Mouse (Mus musculus): Measurements from ENCODE around the gene Psmb3. TPM values are rescaled to one million over a fixed set of nuclear protein-coding genes. Genes with fewer than 3 reads are reported as not detected.

Gene Psmb3
- polyA plus RNA-seq, 1 experiment: 296 TPM

DNA sequence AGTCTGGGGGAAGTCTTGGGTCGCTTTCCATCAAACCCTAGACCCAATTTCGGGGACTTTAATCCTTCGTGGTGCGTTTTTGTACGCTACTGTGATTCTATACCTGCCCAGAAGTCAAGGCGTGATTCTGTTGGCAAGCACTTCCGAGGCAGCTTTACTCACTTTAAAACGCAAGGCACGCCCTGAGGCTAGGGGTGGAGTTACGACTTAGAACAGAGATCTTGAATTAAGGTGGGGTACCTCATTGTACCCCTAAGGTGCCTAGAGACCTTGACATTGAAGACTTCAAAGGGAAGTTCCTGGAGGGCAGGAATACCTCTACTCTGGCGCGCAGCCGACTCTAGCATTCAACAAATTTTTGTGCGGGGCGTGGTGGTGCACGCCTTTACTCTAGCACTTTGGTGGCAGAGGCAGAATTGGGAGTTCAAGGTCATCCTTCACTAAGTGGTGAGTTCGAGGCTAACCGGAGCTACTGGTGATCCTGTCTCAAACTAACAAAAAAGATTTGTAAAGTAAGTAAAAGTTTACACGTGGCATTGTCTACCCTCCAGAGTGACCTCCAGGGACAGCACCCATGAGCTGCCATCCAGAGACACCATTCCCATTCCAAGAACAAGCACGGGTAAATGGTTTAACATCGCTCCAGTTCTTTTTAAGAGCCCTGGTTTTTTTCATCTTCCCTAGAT is 40.8 kb upstream of the Psmb3 start:
- H3K9ac ChIP-seq (ENCODE audit: low read depth, poor library complexity, severe bottlenecking): peak overlapping the region; percentile 99
- H3K4me1 ChIP-seq (ENCODE audit: control insufficient read depth, insufficient read depth, low read length): peaks cover 2% of the 10 kb centered on the region
- peaks cover 8% of the 10 kb centered on the region for H3K36me3 ChIP-seq (ENCODE audit: control insufficient read depth, insufficient read depth, low read length, poor library complexity, severe bottlenecking)
- H3K27ac ChIP-seq (ENCODE audit: insufficient read depth, low read length): peak overlapping the region; percentile 99
- TF ChIP-seq POLR2A (IDR thresholded peaks at IDR 0.05; ENCODE audit: insufficient read depth, low read length): no peak
- TF ChIP-seq CTCF (IDR thresholded peaks at IDR 0.05; ENCODE audit: low read depth, low read length): no peak
- peak; percentile 100 for TF ChIP-seq EP300 (IDR thresholded peaks at IDR 0.05; ENCODE audit: insufficient read depth, low read depth, low read length)
- H3K27me3 ChIP-seq (ENCODE audit: control insufficient read depth, insufficient read depth, low read length, poor library complexity, severe bottlenecking): no peaks in the 10 kb centered on the region
- peak overlapping the region; percentile 72 for H3K4me3 ChIP-seq (ENCODE audit: low read depth, low read length)
- H3K9me3 ChIP-seq (replicated peaks; ENCODE audit: control insufficient read depth, insufficient read depth, low read length, poor library complexity, severe bottlenecking): no peaks in the 10 kb centered on the region

DNA sequence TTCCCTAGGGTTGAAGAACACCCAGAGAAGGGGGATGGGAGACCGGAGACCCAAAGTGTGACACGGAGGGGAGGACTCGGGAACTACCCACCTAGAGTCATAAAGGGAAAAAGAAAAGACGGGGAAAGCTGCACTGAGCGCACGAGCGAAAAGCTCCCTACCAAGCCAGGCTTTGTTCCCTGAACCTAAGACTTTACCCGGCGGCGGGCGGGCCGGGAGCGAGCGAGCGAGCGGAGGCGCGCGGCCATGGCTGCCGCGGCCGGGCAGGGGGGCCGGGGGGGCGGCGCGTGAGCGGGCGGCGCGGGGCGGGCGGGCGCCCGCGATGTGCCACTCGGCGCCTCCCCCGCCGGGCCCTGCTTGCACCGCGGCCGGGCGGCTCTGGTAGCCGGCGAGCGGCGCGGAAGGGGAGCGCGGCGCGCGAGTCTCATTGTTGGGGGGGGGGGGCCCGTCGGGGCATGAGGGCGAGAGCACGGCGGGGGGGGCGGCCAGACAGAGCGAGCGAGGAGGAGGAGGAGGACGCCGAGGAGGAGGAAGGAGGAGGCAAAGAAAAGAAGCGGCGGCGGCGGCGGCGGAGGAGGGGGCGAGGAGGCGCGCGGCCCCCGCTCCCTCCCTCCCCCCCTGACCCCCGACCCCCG is 40.2 kb upstream of the Psmb3 start, which contains the start of gene Mllt6:
Gene Mllt6, plus strand, starts transcription at position 522 of the 635 bp plus-strand sequence.
- TF ChIP-seq EP300 (IDR thresholded peaks at IDR 0.05; ENCODE audit: insufficient read depth, low read depth, low read length): no peak
- no peak for TF ChIP-seq CTCF (IDR thresholded peaks at IDR 0.05; ENCODE audit: low read depth, low read length)
- no peak for TF ChIP-seq POLR2A (IDR thresholded peaks at IDR 0.05; ENCODE audit: insufficient read depth, low read length)
- Histone ChIP-seq H3K27me3 (ENCODE audit: control insufficient read depth, insufficient read depth, low read length, poor library complexity, severe bottlenecking) (no peaks in the 10 kb centered on the region), H3K4me1 (ENCODE audit: control insufficient read depth, insufficient read depth, low read length) (peaks cover 2% of the 10 kb centered on the region), H3K27ac (ENCODE audit: insufficient read depth, low read length) (peak within 1 kb of the TSS; percentile 99), H3K9me3 (replicated peaks; ENCODE audit: control insufficient read depth, insufficient read depth, low read length, poor library complexity, severe bottlenecking) (no peaks in the 10 kb centered on the region), H3K36me3 (ENCODE audit: control insufficient read depth, insufficient read depth, low read length, poor library complexity, severe bottlenecking) (peaks cover 11% of the 10 kb centered on the region), H3K4me3 (ENCODE audit: low read depth, low read length) (peak within 1 kb of the TSS; percentile 75), H3K9ac (ENCODE audit: low read depth, poor library complexity, severe bottlenecking) (peak within 1 kb of the TSS; percentile 99)

DNA sequence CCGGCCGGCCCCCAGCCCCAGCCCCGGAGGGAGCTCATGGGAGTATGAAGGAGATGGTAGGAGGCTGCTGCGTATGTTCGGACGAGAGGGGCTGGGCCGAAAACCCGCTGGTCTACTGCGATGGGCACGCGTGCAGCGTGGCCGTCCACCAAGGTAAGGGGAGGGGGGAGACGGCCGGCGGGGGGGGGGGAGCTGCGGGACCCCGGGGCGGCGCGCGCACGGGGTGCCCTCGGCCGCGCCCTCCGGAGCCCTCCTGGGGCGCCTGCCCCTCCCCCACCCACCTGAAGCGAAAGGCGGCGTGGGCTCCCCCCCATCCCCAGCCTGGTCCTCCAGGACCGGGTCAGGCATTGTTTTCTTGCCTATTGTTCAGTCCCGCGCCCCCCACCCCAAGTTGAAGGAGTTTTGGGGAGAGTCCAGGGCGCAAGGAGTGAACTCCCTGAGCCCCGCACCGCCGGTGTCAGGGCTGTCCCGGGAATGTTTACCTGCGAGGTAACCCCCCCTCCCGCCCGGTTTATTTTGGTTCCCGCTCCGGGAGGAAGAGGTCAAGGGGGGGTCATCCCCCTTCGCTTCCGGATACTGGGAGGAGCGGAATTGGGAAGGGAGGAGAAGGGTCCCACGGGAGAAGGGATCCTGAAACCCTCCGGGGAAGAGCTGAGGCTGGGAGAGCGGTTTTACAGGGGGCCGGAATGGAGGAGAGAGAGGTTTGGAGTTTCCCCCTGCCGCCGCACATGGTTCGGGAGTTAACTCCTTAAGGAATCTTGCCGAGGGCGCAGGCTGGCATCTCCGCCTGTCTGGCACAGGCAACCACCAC is 39.5 kb upstream of the Psmb3 start:
- Histone ChIP-seq H3K36me3 (ENCODE audit: control insufficient read depth, insufficient read depth, low read length, poor library complexity, severe bottlenecking) (peaks cover 13% of the 10 kb centered on the region), H3K27me3 (ENCODE audit: control insufficient read depth, insufficient read depth, low read length, poor library complexity, severe bottlenecking) (no peaks in the 10 kb centered on the region), H3K4me1 (ENCODE audit: control insufficient read depth, insufficient read depth, low read length) (peaks cover under 1% of the 10 kb centered on the region), H3K4me3 (ENCODE audit: low read depth, low read length) (peak overlapping the region; percentile 75), H3K9me3 (replicated peaks; ENCODE audit: control insufficient read depth, insufficient read depth, low read length, poor library complexity, severe bottlenecking) (no peaks in the 10 kb centered on the region), H3K9ac (ENCODE audit: low read depth, poor library complexity, severe bottlenecking) (peak overlapping the region; percentile 99), H3K27ac (ENCODE audit: insufficient read depth, low read length) (peak overlapping the region; percentile 80)
- no peak for TF ChIP-seq POLR2A (IDR thresholded peaks at IDR 0.05; ENCODE audit: insufficient read depth, low read length)
- 0 out of 2 replicates have a peak, but pooled peaks have one; percentile 28 for TF ChIP-seq EP300 (IDR thresholded peaks at IDR 0.05; ENCODE audit: insufficient read depth, low read depth, low read length)
- TF ChIP-seq CTCF (IDR thresholded peaks at IDR 0.05; ENCODE audit: low read depth, low read length): no peak

DNA sequence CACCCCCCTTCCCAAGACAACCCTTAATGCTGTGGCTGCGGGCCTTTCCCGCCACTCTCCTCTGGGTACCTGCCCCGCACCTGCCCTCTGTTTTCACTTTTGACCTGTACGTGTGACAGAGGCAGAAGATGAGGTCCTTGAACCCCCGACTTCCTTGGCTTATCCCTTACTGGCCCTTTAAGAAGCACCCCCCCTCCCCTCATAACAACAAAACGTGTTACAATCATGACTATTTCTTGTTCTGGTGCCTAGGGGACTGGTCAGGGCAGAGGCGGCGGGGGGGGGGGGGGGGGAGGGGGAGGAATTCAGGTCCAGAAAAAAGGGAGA is 38.9 kb upstream of the Psmb3 start:
- Histone ChIP-seq H3K9me3 (replicated peaks; ENCODE audit: control insufficient read depth, insufficient read depth, low read length, poor library complexity, severe bottlenecking) (no peaks in the 10 kb centered on the region), H3K36me3 (ENCODE audit: control insufficient read depth, insufficient read depth, low read length, poor library complexity, severe bottlenecking) (peaks cover 13% of the 10 kb centered on the region), H3K9ac (ENCODE audit: low read depth, poor library complexity, severe bottlenecking) (peak overlapping the region; percentile 99), H3K27ac (ENCODE audit: insufficient read depth, low read length) (peak overlapping the region; percentile 80), H3K4me3 (ENCODE audit: low read depth, low read length) (peak overlapping the region; percentile 84), H3K27me3 (ENCODE audit: control insufficient read depth, insufficient read depth, low read length, poor library complexity, severe bottlenecking) (no peaks in the 10 kb centered on the region), H3K4me1 (ENCODE audit: control insufficient read depth, insufficient read depth, low read length) (no peaks in the 10 kb centered on the region)
- no peak for TF ChIP-seq EP300 (IDR thresholded peaks at IDR 0.05; ENCODE audit: insufficient read depth, low read depth, low read length)
- TF ChIP-seq CTCF (IDR thresholded peaks at IDR 0.05; ENCODE audit: low read depth, low read length): no peak
- no peak for TF ChIP-seq POLR2A (IDR thresholded peaks at IDR 0.05; ENCODE audit: insufficient read depth, low read length)

DNA sequence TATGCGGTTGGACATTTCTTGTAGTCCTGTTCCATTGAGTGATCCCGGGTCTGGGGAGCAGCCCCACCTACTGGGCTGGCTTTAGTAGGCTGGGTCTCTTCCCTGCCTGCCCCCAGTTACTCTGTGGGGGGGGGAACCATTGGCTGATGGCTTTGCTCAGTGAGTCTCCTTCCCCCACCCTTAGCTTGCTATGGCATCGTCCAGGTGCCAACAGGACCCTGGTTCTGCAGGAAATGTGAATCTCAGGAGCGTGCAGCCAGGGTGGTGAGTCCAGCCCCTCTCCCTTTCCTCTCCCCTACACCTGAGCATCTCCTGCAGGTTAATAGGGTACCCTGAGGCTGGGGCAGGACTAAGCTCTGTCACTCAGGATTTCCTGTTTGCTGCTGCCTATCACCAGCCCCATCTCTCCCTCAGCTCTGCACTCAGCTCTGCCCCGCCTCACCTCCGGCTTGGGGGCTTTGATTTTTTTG is 38.4 kb upstream of the Psmb3 start:
- Histone ChIP-seq H3K36me3 (ENCODE audit: control insufficient read depth, insufficient read depth, low read length, poor library complexity, severe bottlenecking) (peaks cover 13% of the 10 kb centered on the region), H3K27me3 (ENCODE audit: control insufficient read depth, insufficient read depth, low read length, poor library complexity, severe bottlenecking) (no peaks in the 10 kb centered on the region), H3K4me3 (ENCODE audit: low read depth, low read length) (peak overlapping the region; percentile 84), H3K27ac (ENCODE audit: insufficient read depth, low read length) (peak overlapping the region; percentile 74), H3K4me1 (ENCODE audit: control insufficient read depth, insufficient read depth, low read length) (peaks cover 3% of the 10 kb centered on the region), H3K9ac (ENCODE audit: low read depth, poor library complexity, severe bottlenecking) (peak overlapping the region; percentile 99), H3K9me3 (replicated peaks; ENCODE audit: control insufficient read depth, insufficient read depth, low read length, poor library complexity, severe bottlenecking) (no peaks in the 10 kb centered on the region)
- TF ChIP-seq EP300 (IDR thresholded peaks at IDR 0.05; ENCODE audit: insufficient read depth, low read depth, low read length): no peak
- peak; percentile 34 for TF ChIP-seq CTCF (IDR thresholded peaks at IDR 0.05; ENCODE audit: low read depth, low read length)
- no peak for TF ChIP-seq POLR2A (IDR thresholded peaks at IDR 0.05; ENCODE audit: insufficient read depth, low read length)

Measured in ES-Bruce4 (cell line).